Mouse (Mus musculus) naive thymus-derived CD4-positive, alpha-beta T cell, adult 2 months (primary cell): ENCODE data around the gene Olfr961.

Source experiments
- DNase-seq: peaks from one replicate; pipeline ENCODE4 v3.0.0-alpha.2; 2011; ENCODE audit warnings: low read depth

Gene Olfr961

GRCm38 (mm10) chr9:39644785-39645184 is at the start of gene Olfr961:
Gene Olfr961 (plus strand): TSS chr9:39645085.
- no peak for DNase-seq

DNA sequence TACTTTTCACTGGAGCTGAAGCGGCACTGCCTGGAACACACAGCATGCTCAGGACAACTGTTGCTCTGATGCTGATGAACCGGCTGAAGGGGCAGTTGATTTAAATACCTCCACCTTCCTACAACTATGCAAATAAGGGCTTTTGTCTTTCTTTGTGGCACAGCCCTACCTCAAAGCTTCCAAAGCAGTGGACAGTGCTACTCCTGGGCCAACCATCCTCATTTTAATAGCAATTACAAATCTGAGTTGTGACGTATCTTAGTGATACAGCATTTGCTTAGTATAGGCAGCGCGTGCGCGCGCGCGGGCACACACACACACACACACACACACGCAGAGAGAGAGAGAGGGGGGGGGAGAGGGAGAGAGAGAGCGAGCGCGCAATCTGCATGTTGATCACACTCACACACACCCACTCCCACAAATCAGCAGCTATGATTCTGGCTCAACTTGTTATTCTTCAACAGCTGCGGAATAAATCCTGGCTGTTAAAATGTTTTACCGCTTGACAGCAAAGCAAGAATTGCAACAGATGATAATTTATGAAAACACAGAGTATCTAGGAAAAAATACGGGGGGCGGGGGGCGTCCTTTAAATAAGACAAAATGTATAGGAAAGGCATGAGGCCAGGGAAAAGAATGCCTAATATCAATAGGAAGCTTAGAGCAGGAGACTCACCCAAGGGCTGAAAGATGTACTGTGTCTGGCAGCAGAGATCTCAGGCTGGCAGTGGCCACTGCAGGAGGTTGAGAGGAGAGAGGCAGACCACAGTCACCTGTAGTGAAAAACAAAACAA is 42.2 kb upstream of the Olfr961 start:
- no peak for DNase-seq

DNA sequence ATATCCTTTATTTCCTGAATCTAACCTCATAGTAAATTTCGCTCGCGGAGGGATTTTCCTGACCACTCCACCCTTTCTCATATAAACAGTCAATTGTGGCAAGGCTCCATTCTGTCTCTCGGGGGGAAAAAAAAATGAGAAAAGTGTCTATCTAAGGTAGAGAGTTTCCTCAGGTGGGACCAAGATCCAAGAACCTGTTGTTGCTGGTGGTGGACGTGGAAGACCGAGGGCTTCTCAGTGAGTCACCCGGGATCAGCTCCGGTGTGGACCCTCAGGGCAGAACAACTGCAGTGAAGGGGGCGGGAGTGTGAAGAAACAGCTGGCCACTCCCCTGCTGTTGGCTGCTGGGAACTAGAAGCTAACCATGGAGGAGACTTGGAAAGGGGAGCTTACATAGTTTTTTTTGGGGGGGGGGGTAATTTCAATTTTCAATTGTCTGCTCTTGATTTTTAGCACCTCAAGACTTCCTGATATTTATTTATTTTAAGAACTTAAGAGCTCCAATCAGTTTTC is 41.5 kb upstream of the Olfr961 start:
- no peak for DNase-seq

GRCm38 (mm10) chr9:39603999-39604453 is 40.9 kb upstream of the Olfr961 start, which contains the start of gene AW551984:
Gene AW551984 (minus strand): TSS chr9:39604403.
- no peak for DNase-seq

GRCm38 (mm10) chr9:39608497-39608896 is 36.4 kb upstream of the Olfr961 start:
- DNase-seq = no peak

DNA sequence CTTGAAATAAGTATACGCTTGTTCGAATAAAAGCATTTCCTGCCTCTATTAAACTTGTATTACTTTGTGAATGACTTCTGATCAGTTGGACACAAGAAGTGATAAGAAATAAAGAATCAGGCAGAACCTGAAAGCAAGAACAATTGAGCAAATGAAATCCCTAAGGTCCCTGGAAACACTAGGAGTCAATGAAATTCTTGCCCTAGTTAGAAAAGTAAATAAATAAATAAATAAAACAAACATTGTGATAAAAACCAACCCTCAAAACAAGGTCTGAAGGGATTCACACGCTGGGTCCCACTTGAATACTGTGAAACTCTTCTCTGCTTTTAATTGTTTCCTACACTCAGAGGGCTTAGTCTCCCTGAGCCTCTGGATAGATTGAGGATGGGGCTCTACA is 34.5 kb upstream of the Olfr961 start, which contains the start of gene Olfr148:
TSS of gene Olfr148 (plus strand) at position 301 of the 400 bp plus-strand sequence.
- DNase-seq = no peak

GRCm38 (mm10) chr9:39611953-39612352 is 32.9 kb upstream of the Olfr961 start:
- no peak for DNase-seq

DNA sequence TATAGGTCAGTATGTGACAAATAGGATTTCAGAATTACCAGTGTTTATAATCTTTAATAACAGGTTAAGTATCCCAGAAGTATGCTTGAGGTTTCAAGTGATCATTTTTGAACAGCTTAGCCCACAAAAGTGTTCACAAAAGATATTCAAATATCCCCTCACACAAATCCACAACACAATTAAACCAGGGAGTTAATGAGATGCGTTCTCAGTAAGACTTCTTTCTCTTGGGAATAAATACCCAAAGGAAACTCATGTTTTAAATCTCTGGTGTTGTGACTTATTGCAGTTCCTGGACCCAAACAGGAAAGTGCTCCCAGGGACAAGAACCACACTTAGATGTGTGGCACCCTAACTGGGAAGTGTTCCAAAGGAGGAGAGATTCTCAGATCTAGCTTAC is 23.8 kb upstream of the Olfr961 start, which contains the start of gene Olfr960:
TSS of gene Olfr960 (plus strand) at position 301 of the 400 bp plus-strand sequence.
- no peak for DNase-seq

DNA sequence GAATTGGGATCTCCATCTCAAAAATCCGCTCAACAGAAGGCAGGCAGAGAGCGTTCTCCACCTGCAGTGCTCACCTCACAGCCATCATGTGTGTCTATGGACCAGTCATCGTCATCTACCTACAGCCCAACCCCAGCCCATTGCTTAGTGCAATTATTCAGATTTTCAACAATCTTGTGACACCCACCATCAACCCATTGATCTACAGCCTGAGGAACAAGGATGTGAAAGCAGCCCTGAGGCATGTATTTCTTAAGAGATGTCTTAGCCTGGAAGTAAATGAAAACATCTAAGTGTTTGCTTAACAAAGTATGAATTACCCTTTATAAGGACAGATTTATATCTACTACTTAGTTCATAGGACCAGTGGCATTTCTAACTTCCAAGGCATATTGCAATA is 21.1 kb upstream of the Olfr961 start:
- DNase-seq = no peak

- no peak for DNase-seq
These were observed 20.2 kb upstream of the Olfr961 start for GRCm38 (mm10) chr9:39624711-39625110.

DNA sequence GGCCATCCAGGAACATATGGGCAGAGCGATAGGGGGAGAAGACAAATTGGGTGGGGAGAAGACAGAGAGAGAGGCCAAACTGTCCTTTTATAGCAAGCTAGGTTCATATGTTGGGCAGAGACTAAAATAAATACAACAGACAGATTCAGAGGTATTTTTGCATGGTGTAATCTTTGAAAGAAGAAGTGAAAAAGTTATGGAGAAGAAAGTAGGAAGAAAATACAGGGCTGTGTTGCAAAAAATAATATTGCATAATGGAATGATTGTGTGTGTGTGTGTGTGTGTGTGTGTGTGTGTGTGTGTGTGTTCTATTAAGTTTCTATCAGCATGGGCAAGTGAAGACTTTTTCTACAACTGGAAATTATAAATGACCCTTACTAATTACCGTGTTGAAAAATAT is 15.8 kb upstream of the Olfr961 start:
- no peak for DNase-seq

DNA sequence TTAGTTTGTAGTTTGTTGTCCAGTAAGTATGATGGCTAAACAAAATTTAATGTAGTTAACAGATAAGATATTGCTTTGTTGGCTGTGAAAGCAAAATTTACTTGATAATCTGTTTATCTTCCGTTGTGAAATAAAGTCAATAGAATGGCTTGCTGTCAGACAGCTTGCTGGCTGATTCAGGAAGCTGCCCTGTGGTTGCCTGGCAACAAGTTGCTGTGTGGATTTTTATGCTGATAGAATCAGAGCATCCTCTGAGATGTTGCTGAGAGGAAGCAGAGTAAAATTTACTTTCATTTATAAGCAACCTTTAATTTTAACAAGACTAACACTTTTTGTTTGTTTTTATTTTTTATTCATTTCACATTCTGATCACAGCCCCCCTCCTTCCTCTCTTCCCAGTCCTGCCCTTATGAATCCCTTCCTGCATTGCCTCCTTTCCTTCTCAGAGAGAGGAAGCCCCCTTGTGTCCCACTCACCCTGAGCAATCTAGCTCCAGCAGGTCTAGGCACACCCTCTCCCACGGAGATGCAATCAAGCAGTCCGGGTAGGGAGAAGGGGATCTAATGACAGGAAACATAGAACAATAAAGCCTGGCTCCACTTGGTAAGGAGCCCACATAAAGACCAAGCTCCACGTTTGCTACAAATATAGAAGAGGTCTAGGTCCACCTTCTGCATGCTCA is 10.8 kb upstream of the Olfr961 start:
- no peak for DNase-seq

DNA sequence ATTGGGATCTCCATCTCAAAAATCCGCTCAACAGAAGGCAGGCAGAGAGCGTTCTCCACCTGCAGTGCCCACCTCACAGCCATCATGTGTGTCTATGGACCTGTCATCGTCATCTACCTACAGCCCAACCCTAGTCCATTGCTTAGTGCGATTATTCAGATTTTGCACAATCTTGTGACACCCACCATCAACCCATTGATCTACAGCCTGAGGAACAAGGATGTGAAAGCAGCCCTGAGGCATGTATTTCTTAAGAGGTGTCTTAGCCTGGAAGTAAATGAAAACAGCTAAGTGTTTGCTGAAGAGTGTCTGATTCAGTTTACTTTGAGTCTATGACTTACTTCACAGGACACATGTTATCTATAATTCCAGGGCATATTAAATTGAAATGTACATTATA is 2.5 kb downstream of the Olfr961 start:
- DNase-seq = no peak

- no peak for DNase-seq
These were observed 10.0 kb downstream of the Olfr961 start for GRCm38 (mm10) chr9:39654756-39655396.

DNA sequence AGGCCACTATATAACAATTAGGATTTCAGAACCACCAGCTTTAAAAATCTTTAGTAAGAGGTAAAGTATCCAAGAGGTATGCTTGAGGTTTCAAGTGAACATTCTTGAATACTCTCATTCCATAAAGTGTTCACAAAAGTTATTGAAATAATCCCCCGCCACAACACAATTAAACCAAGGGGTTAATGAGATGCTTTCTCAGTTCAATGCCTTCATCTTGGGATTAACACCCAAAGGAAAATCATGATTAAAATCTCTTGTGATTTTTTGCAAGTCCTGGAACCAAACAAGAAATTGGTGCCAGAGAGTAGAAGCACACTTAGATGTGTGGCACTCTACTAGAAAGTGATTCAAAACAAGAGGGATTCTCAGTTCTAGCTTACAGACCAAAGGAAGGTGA is 22.0 kb downstream of the Olfr961 start, which contains the start of gene Olfr963:
TSS of gene Olfr963 (plus strand) at position 301 of the 400 bp plus-strand sequence.
- DNase-seq = no peak

- DNase-seq = no peak
These were observed 24.8 kb downstream of the Olfr961 start for GRCm38 (mm10) chr9:39669723-39670122.

DNA sequence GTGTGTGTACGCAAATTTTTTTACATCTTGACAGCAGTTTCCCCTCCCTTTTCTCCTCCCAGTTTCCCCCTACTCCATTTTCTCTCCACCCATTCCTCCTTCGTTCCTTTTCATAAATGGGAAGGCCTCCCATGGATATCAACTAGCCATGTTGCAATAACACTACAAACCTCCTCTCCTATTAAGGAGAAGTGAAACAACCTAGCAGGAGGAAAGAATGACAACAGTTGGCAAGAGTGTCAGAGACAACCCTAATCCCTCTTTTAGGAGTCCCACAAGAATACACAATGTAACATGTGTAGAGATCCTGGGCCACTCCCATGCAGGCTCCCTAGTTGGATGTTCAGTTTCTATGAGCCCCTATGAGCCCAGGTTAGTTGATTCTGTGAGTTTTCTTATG is 29.9 kb downstream of the Olfr961 start:
- DNase-seq = no peak

DNA sequence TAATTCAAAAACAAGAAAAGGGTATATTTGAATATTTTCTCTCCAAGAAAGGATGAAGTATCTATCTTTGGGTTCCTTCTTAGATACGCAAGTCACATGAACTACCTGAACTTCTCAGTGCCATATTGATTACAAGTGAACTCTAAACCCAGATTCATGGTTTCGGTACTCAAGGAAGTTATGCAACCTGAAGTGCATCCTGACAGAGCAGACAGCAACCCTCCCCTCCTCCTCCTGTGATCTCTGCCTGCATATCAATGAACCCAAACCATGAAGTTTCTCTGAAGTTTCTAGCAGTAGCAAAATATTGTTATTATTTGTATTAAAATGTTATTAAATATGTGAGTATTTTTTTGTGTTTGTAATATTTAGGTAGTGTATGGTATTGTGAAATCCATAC is 33.7 kb downstream of the Olfr961 start:
- DNase-seq = no peak

GRCm38 (mm10) chr9:39679280-39679679 is 34.4 kb downstream of the Olfr961 start:
- DNase-seq = no peak
